Mouse (Mus musculus) splenic B cell, adult 2 months (primary cell): ENCODE data around the gene Rarres2.

Source experiments
- DNase-seq: peaks from one replicate; pipeline ENCODE4 v3.0.0-alpha.2; 2011; ENCODE audit warnings: low read depth, low spot score
- H3K27me3 ChIP-seq: 2 replicates; pipeline ENCODE4 v1.6.1; 2012; ENCODE audit warnings: mild to moderate bottlenecking, low read length, moderate library complexity, mixed read lengths; ENCODE audit not compliant: control insufficient read depth, poor library complexity, insufficient read depth, severe bottlenecking
- H3K36me3 ChIP-seq: 2 replicates; pipeline ENCODE4 v1.6.1; 2012; ENCODE audit warnings: mild to moderate bottlenecking, low read length, moderate library complexity, mixed read lengths; ENCODE audit not compliant: control insufficient read depth, poor library complexity, insufficient read depth, severe bottlenecking

The Rarres2 gene

GRCm38 (mm10) chr6:48593158-48594042, 20.8 kb upstream of the Rarres2 start, which contains the start of the genes Repin1 and Gm44965:
Repin1 (plus strand) TSS chr6:48593883.
Gm44965 (plus strand) TSS chr6:48593941.
- Histone ChIP-seq H3K27me3 (no peaks in the 10 kb centered on the region), H3K36me3 (no peaks in the 10 kb centered on the region)
- peak; percentile 74 for DNase-seq

- no peak for DNase-seq
- Histone ChIP-seq H3K36me3 (no peaks in the 10 kb centered on the region), H3K27me3 (no peaks in the 10 kb centered on the region)
These were observed 19.3 kb upstream of the Rarres2 start for GRCm38 (mm10) chr6:48591871-48592270.

- DNase-seq, result no peak
- no peaks in the 10 kb centered on the region for H3K36me3 ChIP-seq
- H3K27me3 ChIP-seq, result no peaks in the 10 kb centered on the region
These were observed 18.7 kb upstream of the Rarres2 start for GRCm38 (mm10) chr6:48591221-48591845.

DNA sequence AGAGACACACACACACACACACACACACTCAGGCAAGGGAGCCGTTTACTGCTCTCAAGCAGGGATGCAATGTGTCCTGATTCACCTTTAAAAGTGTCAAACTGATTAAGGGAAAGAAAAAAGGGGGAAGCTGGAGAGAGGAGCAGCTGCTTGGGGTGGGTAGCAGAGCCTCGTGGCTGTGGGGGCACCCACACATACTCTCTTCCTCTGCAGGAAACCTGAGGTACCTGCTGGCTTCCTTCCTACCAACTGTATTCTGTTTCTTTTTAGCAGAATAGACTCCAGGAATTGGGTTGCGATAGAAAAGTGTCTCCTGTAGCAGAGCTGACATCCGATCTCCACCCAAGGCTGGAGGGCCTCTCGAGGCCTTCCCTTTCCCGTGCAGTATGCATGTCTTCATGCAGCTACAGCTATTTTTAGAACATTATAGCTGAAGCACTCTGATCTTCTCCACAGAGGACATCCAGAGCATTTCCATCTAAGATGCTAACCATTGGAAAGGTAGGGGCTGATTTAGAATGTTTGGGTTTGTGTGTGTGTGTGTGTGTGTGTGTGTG, 16.7 kb upstream of the Rarres2 start, which contains the start of gene Gm45021:
Gene Gm45021, plus strand, starts transcription at position 417 of the 557 bp plus-strand sequence.
- no peak for DNase-seq
- Histone ChIP-seq H3K27me3 (no peaks in the 10 kb centered on the region), H3K36me3 (no peaks in the 10 kb centered on the region)

DNA sequence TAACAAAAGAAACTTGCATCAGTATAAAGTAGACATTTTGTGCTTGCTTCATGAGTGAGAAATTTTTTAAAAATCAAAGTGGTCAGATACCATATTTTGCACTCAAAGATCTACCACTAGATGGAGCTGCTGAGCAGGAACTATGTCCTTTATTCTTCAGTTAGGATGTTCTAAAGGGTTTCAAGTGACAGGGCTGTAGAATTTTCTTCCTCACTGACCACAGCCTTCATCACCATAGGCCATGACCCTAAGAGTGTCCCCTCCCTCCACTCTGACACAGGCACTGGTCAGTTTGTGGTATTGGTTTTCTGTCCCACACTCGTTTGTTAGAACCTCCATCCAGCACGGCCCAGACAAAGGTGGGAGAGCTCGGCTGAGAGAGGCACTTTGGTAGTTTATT, 9.4 kb upstream of the Rarres2 start:
- Histone ChIP-seq H3K27me3 (no peaks in the 10 kb centered on the region), H3K36me3 (no peaks in the 10 kb centered on the region)
- peak; percentile 81 for DNase-seq

- H3K27me3 ChIP-seq, result no peaks in the 10 kb centered on the region
- no peaks in the 10 kb centered on the region for H3K36me3 ChIP-seq
- no peak for DNase-seq
These were observed 8.7 kb upstream of the Rarres2 start for GRCm38 (mm10) chr6:48581257-48581656.

GRCm38 (mm10) chr6:48579215-48579648, 6.6 kb upstream of the Rarres2 start:
- H3K27me3 ChIP-seq, result no peaks in the 10 kb centered on the region
- no peak for DNase-seq

DNA sequence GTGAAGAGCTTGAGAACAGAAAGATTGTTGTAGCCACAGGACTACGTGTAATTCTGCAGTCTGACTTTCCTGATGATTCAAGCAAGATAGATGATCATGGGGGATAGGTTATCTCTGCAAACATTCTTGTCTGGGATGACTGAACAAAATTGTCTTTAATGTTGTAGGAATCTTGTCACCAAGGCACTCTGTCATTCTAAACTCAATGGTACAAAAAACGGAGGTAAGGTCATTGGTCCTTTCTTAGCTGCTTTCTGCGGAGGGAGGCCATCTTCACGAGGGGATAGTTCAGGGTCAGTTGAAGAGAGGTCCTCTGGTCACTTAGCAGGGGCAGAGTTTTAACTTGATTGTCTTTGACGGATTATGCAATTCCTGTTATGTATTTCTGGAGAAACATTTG, 6.1 kb upstream of the Rarres2 start:
- no peak for DNase-seq
- no peaks in the 10 kb centered on the region for H3K36me3 ChIP-seq
- H3K27me3 ChIP-seq, result no peaks in the 10 kb centered on the region

More at GRCm38 (mm10) chr6:48579215-48579648, 6.6 kb upstream of the Rarres2 start:
- H3K36me3 ChIP-seq, result no peaks in the 10 kb centered on the region

- Histone ChIP-seq H3K36me3 (no peaks in the 10 kb centered on the region), H3K27me3 (no peaks in the 10 kb centered on the region)
- no peak for DNase-seq
These were observed 1.4 kb upstream of the Rarres2 start for GRCm38 (mm10) chr6:48573981-48574380.

DNA sequence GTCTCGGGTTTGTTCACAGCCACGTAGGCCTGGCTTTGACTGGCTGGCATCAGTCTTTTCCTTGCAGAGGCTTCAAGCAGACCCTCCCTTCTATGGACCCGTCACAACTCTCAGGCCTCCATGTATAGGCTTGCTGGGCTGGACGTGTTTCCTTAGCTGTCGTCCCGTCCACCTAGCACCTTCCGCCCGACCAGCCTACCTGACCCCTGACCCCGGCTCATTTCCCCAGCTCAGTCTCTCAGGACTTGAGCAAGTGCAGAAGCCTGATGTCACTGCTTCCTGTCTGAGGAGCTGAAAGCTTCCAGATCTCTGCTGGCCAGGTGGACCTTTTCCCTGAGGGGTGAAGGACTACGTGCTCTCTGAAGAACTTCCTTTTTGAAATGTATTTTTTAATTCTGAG, 691 bp upstream of the Rarres2 start:
- DNase-seq, result no peak
- no peaks in the 10 kb centered on the region for H3K27me3 ChIP-seq
- H3K36me3 ChIP-seq, result no peaks in the 10 kb centered on the region

- Histone ChIP-seq H3K36me3 (no peaks in the 10 kb centered on the region), H3K27me3 (no peaks in the 10 kb centered on the region)
- no peak for DNase-seq
These were observed 575 bp downstream of the Rarres2 start for GRCm38 (mm10) chr6:48572014-48572413.

GRCm38 (mm10) chr6:48569065-48569807, 3.4 kb downstream of the Rarres2 start:
- H3K36me3 ChIP-seq, result peaks cover 4% of the 10 kb centered on the region; the same call in 1 of the 2 replicates
- H3K27me3 ChIP-seq, result no peaks in the 10 kb centered on the region
- DNase-seq, result peak; percentile 23

- H3K27me3 ChIP-seq, result no peaks in the 10 kb centered on the region
- H3K36me3 ChIP-seq, result peaks cover 4% of the 10 kb centered on the region; the same call in 1 of the 2 replicates
- no peak for DNase-seq
These were observed 4.3 kb downstream of the Rarres2 start for GRCm38 (mm10) chr6:48568036-48568984.
